Mouse (Mus musculus): ENCODE results near the gene Gm11939. TPM values are rescaled to one million over a fixed set of nuclear protein-coding genes. Genes with fewer than 3 reads are reported as not detected.
"Not testable (repeated sequence)": the region's sequence is repeated elsewhere in the genome, so short reads cannot be mapped to it uniquely, and the experiment has no call there.

Gene Gm11939
- not detected in 2 replicates for polyA plus RNA-seq (2014; fragmentation: Nextera tagmentation; extraction: Ambion mirVana)

GRCm38 (mm10) chr11:99559366-99559765, at the start of gene Gm11939:
Gene Gm11939 (minus strand): TSS chr11:99559466.
- Histone ChIP-seq H3K9ac (ENCODE audit: low read length) (no peak within 1 kb of the TSS), H3K9me3 (ENCODE audit: control insufficient read depth, low read length) (no peaks in the 10 kb centered on the region), H3K27me3 (replicated peaks; ENCODE audit: control insufficient read depth, insufficient read depth, low read length) (no peaks in the 10 kb centered on the region), H3K4me2 (ENCODE audit: low read length) (no peak within 1 kb of the TSS), H3K4me3 (ENCODE audit: low read depth, low read length) (no peak within 1 kb of the TSS), H3K4me1 (replicated peaks; ENCODE audit: control insufficient read depth, insufficient read depth, low read length) (no peaks in the 10 kb centered on the region), H3K27ac (ENCODE audit: low read depth) (no peak within 1 kb of the TSS), H3K36me3 (ENCODE audit: control insufficient read depth, insufficient read depth, low read length) (no peaks in the 10 kb centered on the region)
- WGBS, result 87% methylated on average over 9 of the region's 9 CpGs
- DNase-seq (ENCODE audit: low spot score) (no peak), ATAC-seq (replicated peaks; ENCODE audit: low FRiP score, low TSS enrichment, low read depth) (no peak)

DNA sequence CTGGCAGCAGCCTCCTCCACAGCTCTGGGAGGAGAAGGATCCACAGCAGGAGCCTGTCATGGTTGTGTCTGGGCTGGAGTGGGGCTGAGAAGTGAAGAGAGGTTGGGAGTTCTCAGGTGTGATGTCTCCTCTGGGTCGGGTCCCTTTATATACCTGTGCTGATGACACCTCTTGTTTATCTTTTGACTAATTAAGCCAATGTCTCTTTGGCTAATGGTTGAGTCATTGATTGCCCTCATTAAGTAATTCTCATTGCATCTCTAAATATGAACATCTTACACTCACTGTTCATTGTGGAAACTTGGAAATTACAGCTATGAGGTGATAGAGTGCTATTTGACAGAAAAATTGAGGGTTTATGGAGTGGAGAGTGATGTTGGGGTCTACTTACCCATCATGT, 43.9 kb upstream of the Gm11939 start, which contains the start of gene Gm11938:
Gene Gm11938 (minus strand): TSS at position 101 of the 400 bp plus-strand sequence.
- 43% methylated on average over 1 of the region's 1 CpGs for WGBS
- H3K36me3 ChIP-seq (ENCODE audit: control insufficient read depth, insufficient read depth, low read length); H3K27me3 ChIP-seq (replicated peaks; ENCODE audit: control insufficient read depth, insufficient read depth, low read length); DNase-seq (ENCODE audit: low spot score); H3K27ac ChIP-seq (ENCODE audit: low read depth); H3K4me3 ChIP-seq (ENCODE audit: low read depth, low read length); ATAC-seq (replicated peaks; ENCODE audit: low FRiP score, low TSS enrichment, low read depth); H3K4me2 ChIP-seq (ENCODE audit: low read length); H3K4me1 ChIP-seq (replicated peaks; ENCODE audit: control insufficient read depth, insufficient read depth, low read length); H3K9ac ChIP-seq (ENCODE audit: low read length); H3K9me3 ChIP-seq (ENCODE audit: control insufficient read depth, low read length): not testable (repeated sequence)

DNA sequence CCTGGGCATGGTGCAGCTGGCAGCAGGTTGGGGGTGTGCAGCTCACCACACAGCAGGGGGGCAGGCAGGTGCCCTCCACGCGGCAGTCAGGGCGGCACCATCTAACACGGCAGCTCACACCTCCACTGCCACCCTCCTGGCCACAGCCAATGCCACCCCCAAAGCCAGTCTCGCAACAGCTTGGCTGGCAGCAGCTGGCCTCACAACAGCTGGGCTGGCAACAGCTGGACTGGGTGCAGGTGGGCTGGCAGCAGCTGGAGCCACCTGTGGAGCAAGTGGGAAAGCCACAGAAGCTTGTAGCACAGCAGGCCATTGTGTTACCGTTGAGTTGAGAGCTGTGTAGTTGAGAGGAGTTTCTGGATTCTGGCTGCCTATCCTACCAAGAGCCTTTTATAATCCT, 38.5 kb upstream of the Gm11939 start, which contains the start of gene Krtap9-3:
Gene Krtap9-3 (minus strand): TSS at position 364 of the 400 bp plus-strand sequence.
- not testable (repeated sequence) for H3K4me1 ChIP-seq (replicated peaks; ENCODE audit: control insufficient read depth, insufficient read depth, low read length); H3K27ac ChIP-seq (ENCODE audit: low read depth); H3K9me3 ChIP-seq (ENCODE audit: control insufficient read depth, low read length); ATAC-seq (replicated peaks; ENCODE audit: low FRiP score, low TSS enrichment, low read depth); H3K9ac ChIP-seq (ENCODE audit: low read length); H3K4me2 ChIP-seq (ENCODE audit: low read length); H3K27me3 ChIP-seq (replicated peaks; ENCODE audit: control insufficient read depth, insufficient read depth, low read length); H3K4me3 ChIP-seq (ENCODE audit: low read depth, low read length); DNase-seq (ENCODE audit: low spot score); H3K36me3 ChIP-seq (ENCODE audit: control insufficient read depth, insufficient read depth, low read length)
- WGBS, result 80% methylated on average over 6 of the region's 6 CpGs

DNA sequence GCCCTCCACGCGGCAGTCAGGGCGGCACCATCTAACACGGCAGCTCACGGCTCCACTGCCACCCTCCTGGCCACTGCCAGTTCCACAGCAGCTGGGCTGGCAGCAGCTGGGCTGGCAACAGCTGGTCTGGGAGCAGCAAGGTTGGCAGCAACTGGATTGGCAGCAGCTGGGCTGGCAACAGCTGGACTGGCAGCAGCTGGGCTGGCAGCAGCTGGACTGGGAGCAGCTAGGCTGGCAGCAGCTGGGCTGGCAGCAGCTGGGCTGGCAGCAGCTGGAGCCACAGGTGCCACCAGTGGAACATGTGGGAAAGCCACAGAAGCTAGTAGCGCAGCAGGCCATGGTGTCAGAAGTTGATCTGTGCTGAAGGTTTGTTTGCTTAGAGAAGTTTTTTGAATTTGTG, 31.7 kb upstream of the Gm11939 start, which contains the start of gene Krtap1-3:
Gene Krtap1-3 (minus strand): TSS at position 359 of the 400 bp plus-strand sequence.
- no peak for ATAC-seq (replicated peaks; ENCODE audit: low FRiP score, low TSS enrichment, low read depth)
- Histone ChIP-seq H3K27me3 (replicated peaks; ENCODE audit: control insufficient read depth, insufficient read depth, low read length) (no peaks in the 10 kb centered on the region), H3K4me2 (ENCODE audit: low read length) (no peak within 1 kb of the TSS), H3K27ac (ENCODE audit: low read depth) (no peak within 1 kb of the TSS), H3K4me3 (ENCODE audit: low read depth, low read length) (no peak within 1 kb of the TSS), H3K4me1 (replicated peaks; ENCODE audit: control insufficient read depth, insufficient read depth, low read length) (no peaks in the 10 kb centered on the region), H3K9ac (ENCODE audit: low read length) (no peak within 1 kb of the TSS), H3K9me3 (ENCODE audit: control insufficient read depth, low read length) (no peaks in the 10 kb centered on the region), H3K36me3 (ENCODE audit: control insufficient read depth, insufficient read depth, low read length) (no peaks in the 10 kb centered on the region)
- no peak for DNase-seq (ENCODE audit: low spot score)
- WGBS, result 82% methylated on average over 6 of the region's 6 CpGs

GRCm38 (mm10) chr11:99585096-99585495, 25.8 kb upstream of the Gm11939 start:
- no peaks in the 10 kb centered on the region for H3K9me3 ChIP-seq (ENCODE audit: control insufficient read depth, low read length)
- H3K36me3 ChIP-seq (ENCODE audit: control insufficient read depth, insufficient read depth, low read length), result no peaks in the 10 kb centered on the region
- H3K4me2 ChIP-seq (ENCODE audit: low read length), result no peak overlapping the region
- H3K27ac ChIP-seq (ENCODE audit: low read depth), result no peak overlapping the region
- no peaks in the 10 kb centered on the region for H3K4me1 ChIP-seq (replicated peaks; ENCODE audit: control insufficient read depth, insufficient read depth, low read length)
- no peak for DNase-seq (ENCODE audit: low spot score)
- H3K4me3 ChIP-seq (ENCODE audit: low read depth, low read length), result no peak overlapping the region
- H3K9ac ChIP-seq (ENCODE audit: low read length), result no peak overlapping the region
- no peaks in the 10 kb centered on the region for H3K27me3 ChIP-seq (replicated peaks; ENCODE audit: control insufficient read depth, insufficient read depth, low read length)
- ATAC-seq (replicated peaks; ENCODE audit: low FRiP score, low TSS enrichment, low read depth), result no peak
- WGBS, result 85% methylated on average over 7 of the region's 7 CpGs

- DNase-seq (ENCODE audit: low spot score), result no peak
- no peak within 1 kb of the TSS for H3K4me2 ChIP-seq (ENCODE audit: low read length)
Measured at GRCm38 (mm10) chr11:99583245-99583704, 24.0 kb upstream of the Gm11939 start, which contains the start of gene Krtap1-4. Gene Krtap1-4 (minus strand): TSS chr11:99583654.

DNA sequence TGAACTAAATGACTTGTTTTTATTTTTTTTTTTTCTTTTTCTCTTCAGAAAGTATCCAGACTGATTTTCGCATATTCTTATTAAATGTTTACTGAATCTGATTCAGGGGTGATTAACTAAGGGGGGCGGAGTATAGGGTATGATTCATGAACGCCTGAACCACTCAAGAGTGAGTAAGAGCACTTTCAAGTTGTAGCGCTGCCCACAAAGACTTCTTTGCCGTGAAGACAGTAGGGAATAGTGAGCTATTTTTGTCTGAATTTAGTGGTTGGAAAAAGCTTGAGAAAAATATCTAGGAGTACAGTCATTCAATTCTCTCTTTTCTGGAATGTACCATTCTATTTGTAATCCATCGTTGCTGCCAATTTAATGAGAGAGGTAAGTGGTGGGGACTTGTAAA, 22.3 kb upstream of the Gm11939 start:
- 85% methylated on average over 6 of the region's 6 CpGs for WGBS
- no peak overlapping the region for H3K27ac ChIP-seq (ENCODE audit: low read depth)

More at GRCm38 (mm10) chr11:99583245-99583704, 24.0 kb upstream of the Gm11939 start, which contains the start of gene Krtap1-4:
- no peaks in the 10 kb centered on the region for H3K27me3 ChIP-seq (replicated peaks; ENCODE audit: control insufficient read depth, insufficient read depth, low read length)
- H3K4me3 ChIP-seq (ENCODE audit: low read depth, low read length), result no peak within 1 kb of the TSS
- H3K4me1 ChIP-seq (replicated peaks; ENCODE audit: control insufficient read depth, insufficient read depth, low read length), result no peaks in the 10 kb centered on the region
- 74% methylated on average over 5 of the region's 5 CpGs for WGBS
- H3K9ac ChIP-seq (ENCODE audit: low read length), result no peak within 1 kb of the TSS
- H3K36me3 ChIP-seq (ENCODE audit: control insufficient read depth, insufficient read depth, low read length), result no peaks in the 10 kb centered on the region
- no peak within 1 kb of the TSS for H3K27ac ChIP-seq (ENCODE audit: low read depth)
- ATAC-seq (replicated peaks; ENCODE audit: low FRiP score, low TSS enrichment, low read depth), result no peak
- H3K9me3 ChIP-seq (ENCODE audit: control insufficient read depth, low read length), result no peaks in the 10 kb centered on the region

GRCm38 (mm10) chr11:99581051-99581450, 21.8 kb upstream of the Gm11939 start:
- 92% methylated on average over 5 of the region's 5 CpGs for WGBS
- ATAC-seq (replicated peaks; ENCODE audit: low FRiP score, low TSS enrichment, low read depth) (no peak), DNase-seq (ENCODE audit: low spot score) (no peak)
- Histone ChIP-seq H3K27me3 (replicated peaks; ENCODE audit: control insufficient read depth, insufficient read depth, low read length) (no peaks in the 10 kb centered on the region), H3K4me2 (ENCODE audit: low read length) (no peak overlapping the region), H3K27ac (ENCODE audit: low read depth) (no peak overlapping the region), H3K9me3 (ENCODE audit: control insufficient read depth, low read length) (no peaks in the 10 kb centered on the region), H3K36me3 (ENCODE audit: control insufficient read depth, insufficient read depth, low read length) (no peaks in the 10 kb centered on the region), H3K4me3 (ENCODE audit: low read depth, low read length) (no peak overlapping the region), H3K4me1 (replicated peaks; ENCODE audit: control insufficient read depth, insufficient read depth, low read length) (no peaks in the 10 kb centered on the region), H3K9ac (ENCODE audit: low read length) (no peak overlapping the region)

More for the DNA sequence above, 22.3 kb upstream of the Gm11939 start:
- H3K4me2 ChIP-seq (ENCODE audit: low read length), result no peak overlapping the region
- H3K4me1 ChIP-seq (replicated peaks; ENCODE audit: control insufficient read depth, insufficient read depth, low read length), result no peaks in the 10 kb centered on the region
- no peak for DNase-seq (ENCODE audit: low spot score)
- no peaks in the 10 kb centered on the region for H3K27me3 ChIP-seq (replicated peaks; ENCODE audit: control insufficient read depth, insufficient read depth, low read length)
- ATAC-seq (replicated peaks; ENCODE audit: low FRiP score, low TSS enrichment, low read depth), result no peak
- no peak overlapping the region for H3K9ac ChIP-seq (ENCODE audit: low read length)
- no peaks in the 10 kb centered on the region for H3K36me3 ChIP-seq (ENCODE audit: control insufficient read depth, insufficient read depth, low read length)
- no peak overlapping the region for H3K4me3 ChIP-seq (ENCODE audit: low read depth, low read length)
- no peaks in the 10 kb centered on the region for H3K9me3 ChIP-seq (ENCODE audit: control insufficient read depth, low read length)

DNA sequence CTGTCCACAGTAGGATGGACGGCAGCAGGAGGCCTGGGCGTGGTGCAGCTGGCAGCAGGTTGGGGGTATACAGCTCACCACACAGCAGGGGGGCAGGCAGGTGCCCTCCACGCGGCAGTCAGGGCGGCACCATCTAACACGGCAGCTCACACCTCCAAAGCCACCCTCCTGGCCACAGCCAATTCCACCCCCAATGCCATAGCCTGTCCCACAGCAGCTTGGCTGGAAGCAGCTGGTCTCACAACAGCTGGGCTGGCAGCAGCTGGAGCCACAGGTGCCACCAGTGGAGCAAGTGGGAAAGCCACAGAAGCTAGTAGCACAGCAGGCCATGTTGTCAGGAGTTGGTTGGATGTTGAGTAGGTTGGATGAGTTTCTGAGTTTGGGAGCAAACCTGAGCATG, 21.4 kb upstream of the Gm11939 start, which contains the start of gene Krtap1-5:
Gene Krtap1-5 (minus strand): TSS at position 381 of the 400 bp plus-strand sequence.
- DNase-seq (ENCODE audit: low spot score), result no peak
- H3K4me2 ChIP-seq (ENCODE audit: low read length), result no peak within 1 kb of the TSS
- 85% methylated on average over 6 of the region's 6 CpGs for WGBS
- no peak within 1 kb of the TSS for H3K4me3 ChIP-seq (ENCODE audit: low read depth, low read length)
- no peaks in the 10 kb centered on the region for H3K36me3 ChIP-seq (ENCODE audit: control insufficient read depth, insufficient read depth, low read length)
- ATAC-seq (replicated peaks; ENCODE audit: low FRiP score, low TSS enrichment, low read depth), result no peak
- H3K9me3 ChIP-seq (ENCODE audit: control insufficient read depth, low read length), result no peaks in the 10 kb centered on the region
- H3K27ac ChIP-seq (ENCODE audit: low read depth), result no peak within 1 kb of the TSS
- H3K9ac ChIP-seq (ENCODE audit: low read length), result no peak within 1 kb of the TSS
- H3K4me1 ChIP-seq (replicated peaks; ENCODE audit: control insufficient read depth, insufficient read depth, low read length), result no peaks in the 10 kb centered on the region
- H3K27me3 ChIP-seq (replicated peaks; ENCODE audit: control insufficient read depth, insufficient read depth, low read length), result no peaks in the 10 kb centered on the region

All from intestine, embryonic 14.5 days (tissue).